Mouse (Mus musculus): ENCODE measurements around the gene Gm49395. TPM values are rescaled to one million over a fixed set of nuclear protein-coding genes. Genes with fewer than 3 reads are reported as not detected.

The Gm49395 gene
- total RNA-seq, 4 experiments from 2014 or later, result 0.89 to 3.3 (median 1.8) TPM; not detected in 1

DNA sequence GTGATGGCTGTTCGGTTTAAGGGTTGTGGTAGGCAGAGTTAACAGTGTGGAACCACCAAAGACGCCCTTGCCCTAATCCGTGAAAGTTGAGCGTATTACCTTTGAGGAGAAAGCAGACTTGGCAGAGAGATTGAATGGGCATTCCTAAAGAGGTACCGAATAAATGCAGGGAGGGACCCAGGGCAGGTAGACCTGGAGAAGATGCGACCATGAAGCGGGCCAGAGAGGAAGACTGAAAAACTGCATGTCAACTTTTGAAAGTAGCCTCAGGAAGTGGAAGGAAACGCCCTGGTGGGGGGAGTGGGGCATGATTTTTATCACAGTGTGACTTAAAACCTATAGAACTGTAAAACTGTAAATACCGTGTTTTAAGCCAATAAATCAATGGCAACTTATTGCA is 2.3 kb downstream of the Gm49395 start:
- DNase-seq (ENCODE audit: low spot score in 2 of 2), result no peak

DNA sequence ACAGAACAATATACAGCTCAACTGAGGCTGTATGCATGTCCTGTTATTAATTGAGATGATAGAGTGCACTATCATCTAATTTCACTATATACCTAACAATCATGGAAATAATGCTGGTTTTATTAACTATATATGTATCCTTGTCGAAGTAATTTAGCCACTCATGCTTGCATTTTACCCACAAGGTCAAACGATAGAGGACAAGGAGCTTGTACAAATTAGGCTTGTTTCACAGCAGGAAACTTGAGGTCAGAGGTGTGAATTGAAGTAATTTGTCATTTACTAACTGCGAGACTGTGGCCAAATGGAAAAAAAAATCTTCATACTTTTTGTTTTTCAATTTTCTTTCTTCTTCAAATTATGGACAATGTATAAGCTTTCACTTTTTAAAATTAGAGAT is 3.5 kb downstream of the Gm49395 start:
- DNase-seq (ENCODE audit: low spot score in 2 of 2), result no peak

DNA sequence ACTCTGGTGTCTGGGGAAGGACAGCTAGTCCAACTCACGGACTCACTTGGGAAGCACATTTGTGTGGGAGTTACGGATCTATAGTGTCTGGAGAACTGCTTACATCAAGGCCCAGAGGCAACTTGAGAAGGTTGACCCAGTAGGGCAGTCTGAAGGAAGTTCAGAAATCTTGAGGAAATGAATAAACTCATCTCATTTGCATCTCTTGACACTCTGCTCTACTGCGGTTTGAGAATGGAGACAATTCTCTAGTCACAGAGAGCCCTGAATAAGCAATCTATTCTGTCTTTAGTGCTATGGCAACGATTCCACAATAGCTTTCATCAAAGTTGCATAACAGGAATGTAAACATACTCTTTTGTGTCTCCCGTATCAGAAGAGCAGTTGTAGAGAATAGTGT is 4.8 kb downstream of the Gm49395 start:
- DNase-seq (ENCODE audit: low spot score in 2 of 2), result no peak

DNA sequence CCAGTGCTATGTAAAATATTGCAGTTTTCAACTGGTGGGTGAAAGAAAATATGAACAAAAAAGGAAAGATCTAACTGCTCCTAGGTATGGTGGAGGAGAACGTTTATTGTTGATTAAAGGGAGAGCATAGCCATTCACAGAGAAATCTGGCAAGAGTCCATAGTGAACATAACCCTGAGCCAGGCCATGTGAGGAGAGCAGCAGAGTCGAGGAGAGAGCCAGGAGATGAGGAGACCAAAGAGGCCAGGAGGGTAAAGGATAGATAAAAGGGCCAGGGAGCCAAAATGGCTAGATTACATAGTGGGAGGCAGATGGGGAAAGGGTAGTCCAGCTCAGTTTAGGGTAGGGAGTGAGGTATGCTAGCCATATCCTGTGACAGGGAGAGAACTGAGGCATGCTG is 5.5 kb downstream of the Gm49395 start:
- DNase-seq (ENCODE audit: low spot score in 2 of 2), result no peak

DNA sequence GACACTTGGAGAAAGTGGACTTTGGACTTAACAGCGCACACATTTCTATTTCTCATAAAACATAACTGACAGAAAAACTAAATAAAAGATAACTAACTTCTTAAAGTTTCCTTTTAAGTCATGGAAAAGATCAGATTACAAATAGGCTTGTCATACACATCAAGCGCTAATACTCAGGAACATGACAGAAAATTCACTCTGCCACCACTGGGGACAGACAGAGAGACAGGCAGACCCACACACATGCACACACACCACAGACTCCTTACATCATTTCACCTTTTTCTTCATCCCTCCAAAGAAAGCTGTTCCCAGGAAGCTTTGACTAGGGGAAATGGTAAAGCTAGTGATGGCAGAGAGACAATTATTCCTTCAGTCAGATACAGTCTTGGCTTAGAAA is 6.3 kb downstream of the Gm49395 start:
- DNase-seq (ENCODE audit: low spot score in 2 of 2), result no peak

DNA sequence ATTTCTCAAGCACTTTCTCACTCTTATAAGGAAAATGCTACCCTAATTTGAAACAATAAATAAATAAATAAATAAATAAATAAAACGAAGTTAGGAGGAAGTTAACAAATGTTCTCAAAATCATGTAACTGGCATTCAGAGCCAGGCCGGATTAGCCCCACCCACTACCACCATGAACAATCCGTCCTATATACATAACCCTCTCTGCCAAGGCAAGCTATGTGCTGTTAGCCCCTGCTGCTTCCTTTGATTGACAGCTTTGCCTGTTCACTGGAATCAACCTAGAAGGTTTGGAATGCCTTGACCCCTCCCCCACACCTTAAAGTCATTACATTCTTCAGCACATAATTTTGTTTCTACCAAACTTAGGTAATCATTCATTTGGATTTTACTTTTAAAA is 10.2 kb downstream of the Gm49395 start:
- no peak for DNase-seq (ENCODE audit: low spot score in 2 of 2)

DNA sequence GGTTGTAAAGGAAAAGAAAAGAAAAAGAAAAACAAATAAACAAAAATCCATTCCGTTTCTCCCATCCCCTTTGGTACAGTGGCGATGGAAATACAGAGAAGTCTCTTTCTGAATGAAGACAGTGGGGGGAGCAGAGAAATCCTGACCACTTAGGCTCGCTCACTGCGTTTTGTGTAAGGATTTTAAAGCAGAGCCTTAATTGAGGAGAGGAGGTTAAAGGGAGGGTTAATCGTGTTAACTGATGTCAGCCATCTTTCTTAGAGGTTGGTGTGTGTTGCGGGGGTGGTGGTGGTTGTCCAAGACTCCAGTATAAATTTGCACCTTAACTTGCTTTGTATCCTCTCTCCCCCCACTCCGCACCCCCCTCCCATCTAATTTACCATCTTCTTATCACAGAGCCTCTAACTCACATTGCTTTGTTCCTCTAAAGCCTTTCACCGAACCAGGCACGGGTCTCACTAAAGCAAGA is 10.7 kb downstream of the Gm49395 start:
- DNase-seq (ENCODE audit: low spot score in 2 of 2), result no peak

DNA sequence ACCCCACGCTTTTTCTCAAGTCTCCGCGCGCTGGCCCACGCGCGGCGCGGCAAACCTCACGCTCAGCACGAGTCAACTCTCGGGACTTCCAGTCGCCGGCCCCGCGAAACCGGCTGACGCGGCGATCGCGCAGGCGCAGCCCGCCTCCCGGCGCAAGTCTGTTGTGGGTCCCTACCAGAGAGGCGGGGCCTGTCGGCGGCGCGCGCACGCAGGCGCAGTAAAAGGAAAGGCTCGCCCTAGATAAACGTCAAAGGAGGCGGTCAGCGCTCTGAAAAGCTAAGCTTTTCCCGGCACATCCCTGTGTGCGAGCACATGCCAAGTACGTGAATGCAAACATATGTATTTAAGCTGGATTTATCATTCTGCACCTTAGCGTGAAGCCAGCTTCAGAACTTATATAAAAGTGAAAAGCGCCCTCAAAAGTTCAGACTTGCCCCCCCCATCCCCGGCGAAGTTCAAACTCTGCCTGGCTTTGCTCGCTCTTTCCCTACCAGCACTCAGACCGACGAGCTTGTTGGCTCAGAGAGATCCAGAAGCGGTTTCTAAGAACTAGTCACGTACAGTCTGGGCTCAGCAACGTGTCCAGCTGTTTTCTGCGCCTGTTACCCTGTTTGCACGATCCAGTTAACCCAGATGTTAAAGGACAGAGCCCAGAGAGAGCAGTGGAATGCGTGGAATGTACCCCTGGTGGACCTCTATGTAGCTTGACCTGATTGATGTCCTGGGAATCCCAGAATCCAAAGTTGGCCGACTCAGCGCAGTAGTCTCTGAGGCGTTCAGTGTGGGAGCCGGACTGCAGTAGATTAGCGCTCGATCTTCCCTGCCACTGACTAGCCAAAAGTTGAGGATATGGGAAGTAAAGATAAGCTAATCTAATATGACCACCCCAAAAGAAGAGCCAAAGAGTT is 11.4 kb downstream of the Gm49395 start, which contains the start of gene Pelo:
Gene Pelo (minus strand): TSS at position 118 of the 908 bp plus-strand sequence.
- peak; percentile 91 to 95 for DNase-seq (ENCODE audit: low spot score in 2 of 2)

DNA sequence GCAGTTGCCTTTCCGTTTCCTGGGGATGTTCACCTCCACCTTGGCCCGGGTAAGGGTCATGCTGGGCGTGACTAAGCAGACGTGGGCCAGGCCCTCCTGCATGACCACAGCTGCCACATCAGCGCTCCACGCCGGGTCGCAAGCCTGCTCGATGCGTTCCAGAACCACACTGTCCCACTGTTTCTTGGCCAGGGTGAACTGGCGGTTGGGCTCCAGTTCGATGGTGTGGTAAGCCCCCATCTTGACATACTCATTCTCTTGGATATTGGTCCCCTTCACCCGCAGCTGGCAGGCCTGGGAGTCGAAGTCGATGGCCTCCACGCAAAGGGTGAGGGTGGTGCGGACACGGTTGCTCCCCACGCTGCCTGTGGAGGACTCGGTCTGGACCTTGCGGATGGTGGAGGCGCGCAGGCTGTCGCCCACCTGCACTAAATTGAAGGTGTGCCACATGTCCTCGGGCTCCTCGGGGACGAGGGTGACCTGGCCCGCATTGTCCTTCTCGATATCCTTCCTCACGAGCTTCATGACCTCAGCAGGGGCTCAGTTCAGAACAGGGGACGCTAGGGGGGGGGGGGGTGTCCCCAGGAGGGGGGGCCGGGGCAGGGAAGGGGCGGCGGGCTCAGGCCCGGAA is 12.2 kb downstream of the Gm49395 start:
- DNase-seq (ENCODE audit: low spot score in 2 of 2), result peak in 1 of 2 experiments; percentile 14

DNA sequence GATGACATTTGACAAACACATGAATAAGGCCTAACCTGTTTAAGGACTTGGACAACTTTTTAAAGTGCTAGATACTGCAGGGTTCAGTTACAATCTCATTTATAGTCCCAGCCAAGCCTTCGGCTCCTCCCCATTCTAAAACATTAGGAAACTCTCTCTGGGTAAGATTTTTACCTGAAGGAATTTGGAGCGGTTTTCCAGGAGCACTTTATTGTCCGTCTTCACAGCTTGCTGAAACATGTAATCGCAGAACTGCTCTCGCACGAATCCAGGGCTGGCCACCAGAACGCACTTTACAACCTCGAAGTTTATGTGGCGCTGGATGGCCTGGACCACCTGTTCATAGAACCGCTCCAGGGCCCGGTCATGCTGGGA is 12.7 kb downstream of the Gm49395 start:
- no peak for DNase-seq (ENCODE audit: low spot score in 2 of 2)

DNA sequence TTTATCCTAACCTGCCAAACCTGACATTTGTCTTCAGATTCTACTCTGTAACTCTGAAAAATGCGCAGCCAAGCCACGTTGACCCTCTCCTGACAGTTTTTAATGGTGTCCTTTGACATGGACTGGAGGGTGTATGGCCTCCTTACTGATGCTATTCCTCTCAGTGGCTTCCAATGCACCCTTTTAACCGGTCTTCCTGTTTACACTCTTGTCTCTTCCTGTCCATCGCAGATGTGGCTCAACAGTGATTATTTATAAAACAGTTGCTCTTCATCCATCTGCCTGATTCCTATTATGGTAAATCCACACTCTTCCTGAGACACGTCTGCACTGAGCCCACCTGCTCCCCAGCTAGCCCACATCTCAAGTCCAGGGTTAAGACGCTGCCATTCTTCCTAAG is 15.7 kb downstream of the Gm49395 start:
- no peak for DNase-seq (ENCODE audit: low spot score in 2 of 2)

DNA sequence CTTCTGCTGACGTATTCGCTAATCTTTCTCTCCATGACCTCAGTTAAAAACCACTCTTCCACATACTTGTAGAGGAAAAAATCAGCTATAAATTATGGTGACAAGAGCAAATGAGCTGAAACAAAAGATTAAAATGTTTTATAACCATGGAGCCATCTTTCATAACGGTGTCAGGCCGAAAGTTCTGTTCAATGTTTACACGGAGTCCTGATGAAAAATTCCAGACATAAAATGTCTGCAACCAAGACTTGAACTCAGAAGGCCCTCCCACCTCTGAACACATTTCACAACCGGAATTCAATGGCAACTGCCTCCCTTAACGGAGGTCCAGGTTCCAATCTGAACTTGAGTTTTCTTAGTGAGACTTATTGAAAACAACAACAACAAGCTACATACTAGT is 19.4 kb downstream of the Gm49395 start:
- no peak for DNase-seq (ENCODE audit: low spot score in 2 of 2)

DNA sequence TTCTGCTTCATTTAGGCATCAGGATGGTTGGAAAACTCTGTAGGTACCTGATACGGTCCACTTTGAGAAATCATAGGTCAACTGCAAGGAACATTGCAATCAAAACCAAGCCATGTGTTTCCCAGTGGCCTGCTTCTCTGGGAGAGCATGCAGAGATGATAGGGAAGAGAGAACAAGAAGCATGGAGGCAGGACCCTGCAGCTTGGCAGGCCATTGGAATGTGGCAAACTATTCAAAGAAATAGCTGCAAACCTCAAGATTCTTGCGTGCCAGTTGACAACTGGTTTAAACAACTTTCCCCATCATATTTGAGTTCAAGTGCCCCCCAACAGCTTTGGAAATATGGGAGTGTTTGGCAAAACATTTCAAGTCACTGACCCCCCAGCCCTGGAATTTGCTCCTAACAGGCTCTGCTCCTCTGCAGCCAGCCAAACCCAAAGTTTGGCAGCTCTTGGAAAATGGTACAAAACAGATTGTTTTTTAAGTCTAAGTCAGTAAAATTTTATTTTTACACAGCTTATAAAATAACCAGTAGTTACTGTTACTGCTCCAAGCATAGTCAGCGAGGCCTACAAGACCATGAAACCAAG is 21.6 kb downstream of the Gm49395 start:
- DNase-seq (ENCODE audit: low spot score in 2 of 2), result no peak

DNA sequence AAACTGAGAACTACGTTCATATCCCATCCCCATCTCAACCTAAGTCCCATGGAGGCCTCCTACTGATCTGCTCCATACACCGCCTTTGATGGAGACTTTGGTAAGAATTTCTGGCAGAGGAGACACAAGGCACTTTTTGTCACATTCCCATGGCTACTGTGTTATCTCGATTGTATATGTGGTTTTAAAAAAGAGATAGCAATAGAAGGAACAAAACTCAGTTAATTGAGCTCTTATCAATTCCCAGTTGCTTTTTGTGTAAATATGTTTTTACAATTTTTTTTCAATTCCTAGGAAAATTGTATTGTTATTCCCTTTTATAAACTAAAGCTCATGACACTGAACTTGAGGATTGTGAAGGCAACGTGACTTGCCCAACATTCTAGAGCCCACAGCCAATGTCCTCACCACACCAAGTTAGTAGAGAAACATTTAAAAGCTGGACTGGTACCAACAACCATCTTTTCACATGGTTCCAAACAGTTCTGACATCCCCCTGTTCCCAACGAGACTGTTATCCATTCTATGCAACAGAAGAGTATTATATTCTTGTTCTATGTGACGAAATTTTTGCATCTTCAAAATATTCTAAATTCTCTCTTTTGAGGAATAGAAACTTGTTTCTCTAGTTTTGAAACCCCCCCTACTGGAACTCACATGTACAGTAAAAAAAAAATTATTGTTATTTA is 22.6 kb downstream of the Gm49395 start:
- no peak for DNase-seq (ENCODE audit: low spot score in 2 of 2)

DNA sequence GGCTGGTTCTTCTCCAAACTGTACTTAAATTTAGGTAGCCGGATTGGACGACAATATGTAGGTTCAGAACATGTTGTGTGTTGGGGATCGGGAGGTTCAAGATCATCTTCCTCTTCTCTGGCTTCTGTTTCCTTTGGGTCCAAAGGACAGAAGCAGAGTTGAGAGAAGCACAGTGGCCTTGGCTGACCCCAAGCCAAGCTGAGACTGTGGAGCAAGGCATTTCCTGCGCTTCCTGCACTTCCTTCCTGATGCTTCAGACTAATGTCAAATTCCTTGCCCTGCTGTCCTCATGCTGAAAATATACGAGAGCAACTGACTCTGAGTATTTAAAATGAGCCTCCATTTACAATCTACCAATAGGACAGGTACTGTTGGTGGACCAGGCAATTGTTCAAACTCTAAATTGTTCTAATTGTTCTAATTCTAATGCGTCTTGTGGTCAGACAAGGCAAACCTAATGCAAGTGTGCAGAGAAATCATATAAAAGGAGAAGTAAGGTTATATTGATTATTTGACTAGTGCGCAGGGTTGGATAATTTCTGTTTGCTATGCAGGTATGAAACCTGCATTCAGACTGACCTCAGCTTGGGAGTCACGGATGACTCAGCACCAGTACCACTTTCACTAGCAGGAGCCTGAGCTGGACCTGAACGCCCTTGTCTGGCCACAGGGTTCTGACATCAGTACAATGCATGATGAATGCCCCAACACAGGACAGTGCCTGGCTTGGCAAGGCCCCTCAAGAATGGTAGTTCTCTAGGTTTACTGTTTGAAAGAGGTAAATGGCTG is 24.2 kb downstream of the Gm49395 start:
- no peak for DNase-seq (ENCODE audit: low spot score in 2 of 2)

DNA sequence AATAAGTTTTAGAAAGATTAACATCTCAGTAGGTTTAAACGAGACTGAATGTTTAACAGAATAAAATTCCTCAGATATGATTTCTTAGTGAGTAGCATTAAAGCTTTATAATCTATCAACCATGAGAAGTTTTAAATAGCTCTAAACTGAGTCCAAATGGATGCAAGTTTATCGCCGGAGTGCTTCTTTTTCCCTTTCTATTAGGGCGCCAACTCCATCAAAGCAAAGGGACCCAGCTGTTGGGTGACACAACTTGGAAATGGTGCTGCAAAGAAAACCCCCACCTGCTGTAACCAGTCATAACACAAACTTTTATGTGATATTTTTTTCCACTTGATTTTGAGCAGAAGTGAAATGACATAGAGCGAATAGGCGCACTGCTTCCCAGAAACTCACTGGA is 29.3 kb downstream of the Gm49395 start:
- DNase-seq (ENCODE audit: low spot score in 2 of 2), result no peak

DNA sequence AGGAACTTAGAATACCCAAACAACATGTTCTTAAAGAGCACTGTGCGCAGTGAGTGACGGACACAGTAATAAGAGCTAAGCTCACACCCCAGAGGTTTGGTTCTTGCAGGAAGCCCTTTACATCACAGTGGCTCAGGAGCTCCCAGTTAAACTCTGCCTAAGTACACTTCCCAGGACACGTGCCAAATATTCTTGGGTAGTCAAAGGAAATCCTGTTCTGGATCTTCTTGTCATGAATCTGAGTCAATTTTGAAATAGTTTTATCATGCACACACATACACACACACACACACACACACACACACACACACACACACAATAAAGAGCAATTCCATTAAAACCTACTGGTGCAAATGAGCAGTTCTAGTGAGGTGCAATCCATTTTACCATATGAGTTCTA is 30.3 kb downstream of the Gm49395 start:
- no peak for DNase-seq (ENCODE audit: low spot score in 2 of 2)

DNA sequence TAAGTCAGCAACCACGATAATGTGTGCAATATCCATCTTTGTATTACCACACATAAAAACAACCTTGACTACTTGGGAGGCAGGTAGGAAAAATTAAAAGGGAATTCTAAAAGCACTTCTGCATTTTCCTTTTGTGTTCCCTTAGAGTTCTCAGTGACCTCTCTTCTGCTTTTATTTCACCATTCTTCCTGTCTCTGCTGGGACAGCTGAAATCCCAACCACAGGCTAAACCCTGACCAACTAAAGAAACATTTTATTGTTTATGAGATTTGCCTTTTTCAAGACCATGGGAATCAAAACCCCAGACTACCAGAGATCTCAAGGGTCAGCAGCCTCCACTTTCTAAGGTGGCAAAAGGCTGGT is 33.8 kb downstream of the Gm49395 start:
- DNase-seq (ENCODE audit: low spot score in 2 of 2), result no peak

DNA sequence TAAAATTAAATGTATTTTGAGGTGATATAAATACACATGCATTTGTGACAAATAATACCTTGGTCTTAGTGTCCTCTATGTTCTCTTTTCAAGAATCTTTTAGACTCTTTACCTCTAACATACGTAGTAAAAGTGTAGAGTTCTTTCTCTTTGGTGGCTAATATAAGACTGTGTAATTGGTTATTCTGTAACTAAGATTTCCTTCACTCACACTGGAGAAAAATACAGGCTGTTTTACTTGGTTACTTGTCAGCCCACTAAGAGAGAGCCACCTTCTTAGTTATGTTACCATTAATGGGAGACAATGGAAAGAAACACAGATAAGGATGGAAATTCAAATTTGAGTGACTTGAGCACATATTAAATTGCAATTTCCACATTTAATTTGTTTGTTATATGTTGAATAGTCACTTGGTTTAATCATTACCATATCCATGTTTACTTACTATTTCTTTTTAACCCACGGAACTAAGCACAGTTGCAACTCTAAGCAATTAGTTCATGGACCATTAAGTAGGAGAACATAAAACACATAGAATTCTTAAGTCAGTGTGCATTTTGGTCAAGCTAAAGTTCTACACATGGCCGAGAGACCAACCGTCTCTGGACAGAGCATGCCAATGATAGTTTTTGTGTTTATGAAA is 34.3 kb downstream of the Gm49395 start:
- DNase-seq (ENCODE audit: low spot score in 2 of 2), result no peak

DNA sequence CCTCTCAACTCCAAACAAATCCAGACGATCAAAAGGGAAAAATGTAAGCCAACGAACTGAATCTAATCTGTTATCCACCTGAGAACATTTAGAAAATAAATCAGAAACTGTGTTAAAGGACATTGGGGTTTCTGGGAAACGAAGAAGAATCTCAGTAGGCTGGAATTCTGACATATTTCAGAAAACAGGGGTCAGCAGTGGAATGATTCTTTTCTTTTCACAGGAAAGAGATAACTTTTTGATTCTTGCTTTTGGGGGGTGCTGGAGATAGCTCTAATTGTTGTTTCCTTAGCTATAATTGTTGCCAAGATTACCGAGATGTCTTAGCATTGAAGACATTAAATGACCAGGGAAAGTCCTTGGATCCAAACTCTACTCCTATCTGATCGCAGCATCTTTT is 44.2 kb downstream of the Gm49395 start:
- no peak for DNase-seq (ENCODE audit: low spot score in 2 of 2)

DNA sequence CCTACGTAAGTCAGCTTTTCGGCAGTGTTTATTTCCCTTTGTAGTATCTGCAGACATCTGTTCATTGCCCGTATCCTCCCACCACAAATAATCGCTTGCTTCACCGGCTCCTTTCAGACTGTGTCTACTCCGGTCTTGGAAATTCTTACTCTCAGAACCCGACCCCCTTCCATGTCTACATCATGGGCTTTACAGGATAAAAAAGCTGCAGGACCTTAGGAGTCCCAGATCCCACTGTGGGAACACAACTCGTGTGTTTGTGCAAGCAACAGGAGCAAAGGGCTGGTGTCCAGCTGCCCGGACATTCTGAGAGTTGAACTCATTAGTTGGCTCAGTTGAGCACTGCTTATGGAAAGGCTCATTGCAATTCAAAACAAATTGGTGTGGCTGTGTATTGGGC is 46.9 kb downstream of the Gm49395 start:
- DNase-seq (ENCODE audit: low spot score in 2 of 2), result no peak

Measured in layer of hippocampus, adult 8-10 months (tissue).